Mouse (Mus musculus): Measurements from ENCODE around the gene Arhgap27. TPM values are rescaled to one million over a fixed set of nuclear protein-coding genes. Genes with fewer than 3 reads are reported as not detected.

Arhgap27 gene
- polyA plus RNA-seq, 1 experiment, result 38.4 TPM

- no peak overlapping the region for H3K4me3 ChIP-seq (ENCODE audit: insufficient read depth, low read depth, low read length)
- no peaks in the 10 kb centered on the region for H3K27me3 ChIP-seq (replicated peaks; ENCODE audit: control insufficient read depth, insufficient read depth, low read length)
- WGBS, result 89% methylated on average over 8 of the region's 8 CpGs
- no peaks in the 10 kb centered on the region for H3K36me3 ChIP-seq (ENCODE audit: control insufficient read depth, insufficient read depth, low read length)
- peaks cover 3% of the 10 kb centered on the region for H3K4me1 ChIP-seq (ENCODE audit: control insufficient read depth, insufficient read depth, low read length)
- TF ChIP-seq POLR2A (IDR thresholded peaks at IDR 0.05; ENCODE audit: low read depth, low read length), result no peak
- no peak for TF ChIP-seq CTCF (conservative IDR thresholded peaks at IDR 0.05; ENCODE audit: insufficient read depth, insufficient read length, low read depth, low read length)
- H3K27ac ChIP-seq (ENCODE audit: insufficient read depth, low read depth, low read length), result no peak overlapping the region
- DNase-seq, result no peak
Observed at GRCm38 (mm10) chr11:103320196-103320595, 43.3 kb downstream of the Arhgap27 start.

- DNase-seq, result no peak
- TF ChIP-seq CTCF (conservative IDR thresholded peaks at IDR 0.05; ENCODE audit: insufficient read depth, insufficient read length, low read depth, low read length) (no peak), POLR2A (IDR thresholded peaks at IDR 0.05; ENCODE audit: low read depth, low read length) (no peak)
- no peaks in the 10 kb centered on the region for H3K27me3 ChIP-seq (replicated peaks; ENCODE audit: control insufficient read depth, insufficient read depth, low read length)
- no peaks in the 10 kb centered on the region for H3K36me3 ChIP-seq (ENCODE audit: control insufficient read depth, insufficient read depth, low read length)
- WGBS, result 67% methylated on average over 1 of the region's 1 CpGs
- no peak overlapping the region for H3K4me3 ChIP-seq (ENCODE audit: insufficient read depth, low read depth, low read length)
- H3K27ac ChIP-seq (ENCODE audit: insufficient read depth, low read depth, low read length), result no peak overlapping the region
- peaks cover 7% of the 10 kb centered on the region for H3K4me1 ChIP-seq (ENCODE audit: control insufficient read depth, insufficient read depth, low read length)
Observed at GRCm38 (mm10) chr11:103318042-103318441, 45.5 kb downstream of the Arhgap27 start.

GRCm38 (mm10) chr11:103315379-103315778, 48.1 kb downstream of the Arhgap27 start:
- TF ChIP-seq CTCF (conservative IDR thresholded peaks at IDR 0.05; ENCODE audit: insufficient read depth, insufficient read length, low read depth, low read length) (no peak), POLR2A (IDR thresholded peaks at IDR 0.05; ENCODE audit: low read depth, low read length) (no peak)
- Histone ChIP-seq H3K27me3 (replicated peaks; ENCODE audit: control insufficient read depth, insufficient read depth, low read length) (no peaks in the 10 kb centered on the region), H3K4me3 (ENCODE audit: insufficient read depth, low read depth, low read length) (no peak overlapping the region), H3K27ac (ENCODE audit: insufficient read depth, low read depth, low read length) (peak overlapping the region; percentile 69; the same call in 1 of the 2 replicates), H3K4me1 (ENCODE audit: control insufficient read depth, insufficient read depth, low read length) (peaks cover 17% of the 10 kb centered on the region), H3K36me3 (ENCODE audit: control insufficient read depth, insufficient read depth, low read length) (no peaks in the 10 kb centered on the region)
- WGBS, result 58% methylated on average over 5 of the region's 5 CpGs
- no peak for DNase-seq

GRCm38 (mm10) chr11:103314736-103315374, 48.6 kb downstream of the Arhgap27 start:
- TF ChIP-seq POLR2A (IDR thresholded peaks at IDR 0.05; ENCODE audit: low read depth, low read length) (no peak), CTCF (conservative IDR thresholded peaks at IDR 0.05; ENCODE audit: insufficient read depth, insufficient read length, low read depth, low read length) (no peak)
- Histone ChIP-seq H3K27ac (ENCODE audit: insufficient read depth, low read depth, low read length) (peak overlapping the region; percentile 69), H3K4me1 (ENCODE audit: control insufficient read depth, insufficient read depth, low read length) (peaks cover 17% of the 10 kb centered on the region), H3K4me3 (ENCODE audit: insufficient read depth, low read depth, low read length) (no peak overlapping the region), H3K36me3 (ENCODE audit: control insufficient read depth, insufficient read depth, low read length) (no peaks in the 10 kb centered on the region), H3K27me3 (replicated peaks; ENCODE audit: control insufficient read depth, insufficient read depth, low read length) (no peaks in the 10 kb centered on the region)
- DNase-seq, result peak; percentile 82
- 40% methylated on average over 10 of the region's 10 CpGs for WGBS

GRCm38 (mm10) chr11:103313542-103313941, 50.0 kb downstream of the Arhgap27 start:
- H3K27ac ChIP-seq (ENCODE audit: insufficient read depth, low read depth, low read length), result no peak overlapping the region
- DNase-seq, result no peak
- 65% methylated on average over 6 of the region's 6 CpGs for WGBS
- H3K4me1 ChIP-seq (ENCODE audit: control insufficient read depth, insufficient read depth, low read length), result peaks cover 17% of the 10 kb centered on the region
- H3K27me3 ChIP-seq (replicated peaks; ENCODE audit: control insufficient read depth, insufficient read depth, low read length), result no peaks in the 10 kb centered on the region
- no peak for TF ChIP-seq CTCF (conservative IDR thresholded peaks at IDR 0.05; ENCODE audit: insufficient read depth, insufficient read length, low read depth, low read length)
- TF ChIP-seq POLR2A (IDR thresholded peaks at IDR 0.05; ENCODE audit: low read depth, low read length), result no peak
- no peaks in the 10 kb centered on the region for H3K36me3 ChIP-seq (ENCODE audit: control insufficient read depth, insufficient read depth, low read length)
- H3K4me3 ChIP-seq (ENCODE audit: insufficient read depth, low read depth, low read length), result no peak overlapping the region

GRCm38 (mm10) chr11:103312655-103313255, 50.7 kb downstream of the Arhgap27 start:
- no peak overlapping the region for H3K27ac ChIP-seq (ENCODE audit: insufficient read depth, low read depth, low read length)
- H3K4me1 ChIP-seq (ENCODE audit: control insufficient read depth, insufficient read depth, low read length), result peaks cover 17% of the 10 kb centered on the region
- H3K27me3 ChIP-seq (replicated peaks; ENCODE audit: control insufficient read depth, insufficient read depth, low read length), result no peaks in the 10 kb centered on the region
- whole genome bisulfite sequencing, result 44% methylated on average over 8 of the region's 8 CpGs
- no peaks in the 10 kb centered on the region for H3K36me3 ChIP-seq (ENCODE audit: control insufficient read depth, insufficient read depth, low read length)
- no peak for DNase-seq
- no peak overlapping the region for H3K4me3 ChIP-seq (ENCODE audit: insufficient read depth, low read depth, low read length)
- no peak for TF ChIP-seq POLR2A (IDR thresholded peaks at IDR 0.05; ENCODE audit: low read depth, low read length)
- TF ChIP-seq CTCF (conservative IDR thresholded peaks at IDR 0.05; ENCODE audit: insufficient read depth, insufficient read length, low read depth, low read length), result no peak

- 3% methylated on average over 29 of the region's 30 CpGs for WGBS
- peak; percentile 67 for DNase-seq
- H3K4me1 ChIP-seq (ENCODE audit: control insufficient read depth, insufficient read depth, low read length), result peaks cover 17% of the 10 kb centered on the region
- H3K27ac ChIP-seq (ENCODE audit: insufficient read depth, low read depth, low read length), result peak overlapping the region; percentile 79
- no peaks in the 10 kb centered on the region for H3K27me3 ChIP-seq (replicated peaks; ENCODE audit: control insufficient read depth, insufficient read depth, low read length)
- no peaks in the 10 kb centered on the region for H3K36me3 ChIP-seq (ENCODE audit: control insufficient read depth, insufficient read depth, low read length)
- H3K4me3 ChIP-seq (ENCODE audit: insufficient read depth, low read depth, low read length), result peak overlapping the region; percentile 7; the same call in 1 of the 2 replicates
- TF ChIP-seq CTCF (conservative IDR thresholded peaks at IDR 0.05; ENCODE audit: insufficient read depth, insufficient read length, low read depth, low read length), result no peak
- no peak for TF ChIP-seq POLR2A (IDR thresholded peaks at IDR 0.05; ENCODE audit: low read depth, low read length)
Observed at GRCm38 (mm10) chr11:103311960-103312611, 51.4 kb downstream of the Arhgap27 start.

Data from kidney, adult 2 months (tissue).